Mouse (Mus musculus) bone marrow macrophage, adult 2 months (primary cell): ENCODE measurements around the gene Stat5a.

Experiments used
- CTCF ChIP-seq: IDR thresholded peaks from 2 replicates; pipeline ENCODE4 v1.5.1; 2012; ENCODE audit warnings: low read depth, mild to moderate bottlenecking, low read length, moderate library complexity
- POLR2A ChIP-seq: IDR thresholded peaks from 2 replicates; pipeline ENCODE4 v1.6.1; 2012; ENCODE audit warnings: mild to moderate bottlenecking, low read depth, low read length, borderline replicate concordance

DNA sequence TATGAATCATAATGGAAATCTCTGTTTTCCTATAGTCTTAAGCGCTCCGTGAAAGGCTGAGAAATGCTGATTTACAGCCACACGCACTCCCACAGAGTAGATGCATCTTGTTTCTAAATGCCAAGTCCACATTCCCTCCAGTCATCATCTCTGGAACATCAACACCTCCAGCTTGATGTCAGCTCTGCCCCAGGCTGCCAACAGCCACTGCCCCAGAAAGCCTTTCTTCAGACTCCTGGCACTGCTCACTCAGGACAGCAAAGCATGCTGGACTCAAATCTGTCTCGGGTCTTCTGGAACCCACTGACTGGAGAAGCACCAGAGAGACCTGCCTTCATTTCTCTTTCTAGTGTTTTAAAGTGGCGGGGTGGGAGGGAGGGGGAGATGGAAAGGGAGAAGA lies 33.3 kb downstream of the Stat5a start:
- TF ChIP-seq CTCF (no peak), POLR2A (no peak)
